Comparison of ENCODE assay signal across 16 mouse cellular contexts in genomic region chr11:103765556-103766011, GRCm38 (mm10). TPM values are rescaled to one million over a fixed set of nuclear protein-coding genes. Genes with fewer than 3 reads are reported as not detected.
DNase-seq lines count a peak whose midpoint lies in the region; ATAC-seq lines count a peak whose summit lies in the region.
"Had no signal": no experiment of that assay in that cellular context is flagged by ENCODE, and none has a peak within 500 bp of the region (broad histone marks: within the 10 kb centered on the region; RNA-seq: fewer than 3 reads in every experiment).

No protein-coding gene starts in this region.

- H3K9me3 ChIP-seq in forebrain, embryonic 11.5 days (ENCODE audit: control insufficient read depth, low read length) = no peaks in the 10 kb centered on the region
- no peaks in the 10 kb centered on the region for H3K9me3 ChIP-seq in hindbrain, embryonic 15.5 days
- H3K9me3 ChIP-seq in neural tube, embryonic 11.5 days (ENCODE audit: control insufficient read depth, low read length) = no peaks in the 10 kb centered on the region
- H3K9me3 ChIP-seq: heart, embryonic 10.5 days had no signal

- H3K4me1 ChIP-seq in forebrain, embryonic 11.5 days (replicated peaks; ENCODE audit: control insufficient read depth, insufficient read depth, low read length) = peaks cover 7% of the 10 kb centered on the region
- peaks cover 17% of the 10 kb centered on the region for H3K4me1 ChIP-seq in hindbrain, embryonic 15.5 days (replicated peaks)
- H3K4me1 ChIP-seq in neural tube, embryonic 11.5 days (ENCODE audit: control insufficient read depth, insufficient read depth, low read length) = peaks cover 7% of the 10 kb centered on the region; the same call in 1 of the 2 replicates
- H3K4me1 ChIP-seq: heart, embryonic 10.5 days had no signal

- ATAC-seq in forebrain, embryonic 11.5 days (replicated peaks; ENCODE audit: low FRiP score) = peak; percentile 68
- peak; percentile 50; the same call in 1 of the 2 replicates for ATAC-seq in hindbrain, embryonic 15.5 days (ENCODE audit: low FRiP score, low read depth)
- peak; percentile 49 for ATAC-seq in neural tube, embryonic 11.5 days (ENCODE audit: insufficient read depth, low FRiP score, low TSS enrichment)
- no peak for ATAC-seq in activated CD4-positive, CD25-positive, alpha-beta regulatory T cell, adult 4 months

- H3K36me3 ChIP-seq in forebrain, embryonic 11.5 days (ENCODE audit: control insufficient read depth, insufficient read depth, low read length) = no peaks in the 10 kb centered on the region
- H3K36me3 ChIP-seq in hindbrain, embryonic 15.5 days = no peaks in the 10 kb centered on the region
- H3K36me3 ChIP-seq in neural tube, embryonic 11.5 days (ENCODE audit: control insufficient read depth, insufficient read depth, low read length) = no peaks in the 10 kb centered on the region; the same call in 1 of the 2 replicates
- H3K36me3 ChIP-seq: heart, embryonic 10.5 days had no signal

- H3K27me3 ChIP-seq in forebrain, embryonic 11.5 days (ENCODE audit: control insufficient read depth, insufficient read depth, low read length) = peaks cover 60% of the 10 kb centered on the region
- H3K27me3 ChIP-seq in hindbrain, embryonic 15.5 days = peaks cover 17% of the 10 kb centered on the region
- H3K27me3 ChIP-seq in neural tube, embryonic 11.5 days (ENCODE audit: control insufficient read depth, insufficient read depth, low read length) = peaks cover 8% of the 10 kb centered on the region

- H3K9ac ChIP-seq in forebrain, embryonic 11.5 days (ENCODE audit: low read length) = no peak overlapping the region
- no peak overlapping the region for H3K9ac ChIP-seq in hindbrain, embryonic 15.5 days
- 0 out of 2 replicates have a peak overlapping the region, but pooled peaks have one; percentile 11 for H3K9ac ChIP-seq in neural tube, embryonic 11.5 days (ENCODE audit: low read length)
- H3K9ac ChIP-seq: liver, embryonic 14.5 days had no signal

- no peak overlapping the region for H3K27ac ChIP-seq in forebrain, embryonic 11.5 days (ENCODE audit: low read depth, low read length)
- no peak overlapping the region for H3K27ac ChIP-seq in hindbrain, embryonic 15.5 days (replicated peaks)
- H3K27ac ChIP-seq in neural tube, embryonic 11.5 days (ENCODE audit: low read depth, low read length) = 0 out of 2 replicates have a peak overlapping the region, but pooled peaks have one; percentile 17
- H3K27ac ChIP-seq: heart, embryonic 10.5 days; liver, embryonic 14.5 days had no signal

- intact Hi-C loops in gastrocnemius, postnatal 36 days (cut with DNase I) = no loop called here
- intact Hi-C loops in left cerebral cortex, postnatal 25 days (cut with DNase I) = no loop called here

- WGBS in forebrain, embryonic 11.5 days = 3% methylated on average over 6 of the region's 6 CpGs
- 8% methylated on average over 6 of the region's 6 CpGs for WGBS in hindbrain, embryonic 15.5 days
- WGBS in neural tube, embryonic 11.5 days = 5% methylated on average over 6 of the region's 6 CpGs

- DNase-seq in NIH3T3 (ENCODE audit: low read depth) = peak; percentile 56
- peak; percentile 81 for DNase-seq in forebrain, embryonic 11.5 days (ENCODE audit: low spot score)
- DNase-seq in neural tube, embryonic 11.5 days (ENCODE audit: low spot score) = peak; percentile 59
- DNase-seq in thymus, adult 18-20 months = no peak
- DNase-seq in gastrocnemius, postnatal 36 days = no peak
- no peak for DNase-seq in left cerebral cortex, postnatal 25 days (ENCODE audit: low spot score in 2 of 2)
- DNase-seq: B cell, adult 2 months; cerebellum, postnatal 10 days; heart, postnatal 36 days; lung, postnatal 36 days had no signal

- H3K4me3 ChIP-seq in forebrain, embryonic 11.5 days (ENCODE audit: low read depth, low read length) = no peak overlapping the region
- H3K4me3 ChIP-seq in hindbrain, embryonic 15.5 days = no peak overlapping the region
- H3K4me3 ChIP-seq in neural tube, embryonic 11.5 days (ENCODE audit: low read depth, low read length) = no peak overlapping the region
- H3K4me3 ChIP-seq: heart, embryonic 10.5 days had no signal

- H3K4me2 ChIP-seq in forebrain, embryonic 11.5 days (ENCODE audit: low read depth, low read length, severe bottlenecking) = no peak overlapping the region
- H3K4me2 ChIP-seq in hindbrain, embryonic 15.5 days = no peak overlapping the region
- H3K4me2 ChIP-seq in neural tube, embryonic 11.5 days (ENCODE audit: low read depth) = no peak overlapping the region

RNA-seq across cellular contexts. Expression of gene Wnt3, which starts 8.4 kb away (rescaled TPM):
- 5.7 and 6.2 TPM in 2 replicates for polyA plus RNA-seq in forebrain, embryonic 11.5 days (2014; fragmentation: Nextera tagmentation; extraction: Ambion mirVana)
- polyA plus RNA-seq in hindbrain, embryonic 15.5 days (2015; fragmentation: Nextera tagmentation; extraction: Ambion mirVana) = 9.4 and 11.0 TPM in 2 replicates
- polyA plus RNA-seq in neural tube, embryonic 11.5 days (2014; fragmentation: Nextera tagmentation; extraction: Ambion mirVana) = 8.0 TPM in 2 replicates
- total RNA-seq in gastrocnemius, postnatal 36 days (2021) = not detected
- 1 to 10 TPM; 1.4 to 2.9 TPM for polyA plus RNA-seq in activated CD4-positive, CD25-positive, alpha-beta regulatory T cell, adult 4 months (2017; shearing (Covaris generic))
- 1 to 10 TPM in 1 of 2 experiments, under 1 TPM in 1; 0.92 to 1.4 TPM for total RNA-seq in left cerebral cortex, postnatal 25 days (2021)
- total RNA-seq: gastrocnemius, adult 18-20 months; heart, postnatal 36 days had no signal
- polyA plus RNA-seq: kidney, embryonic 14.5 days had no signal

RNA-seq across cellular contexts. Expression of gene Wnt9b, which starts 16.0 kb away (rescaled TPM):
- 0.49 and 0.87 TPM in 2 replicates for polyA plus RNA-seq in forebrain, embryonic 11.5 days (2014; fragmentation: Nextera tagmentation; extraction: Ambion mirVana)
- 0.32 and 0.37 TPM in 2 replicates for polyA plus RNA-seq in hindbrain, embryonic 15.5 days (2015; fragmentation: Nextera tagmentation; extraction: Ambion mirVana)
- polyA plus RNA-seq in neural tube, embryonic 11.5 days (2014; fragmentation: Nextera tagmentation; extraction: Ambion mirVana) = 0.82 and 0.95 TPM in 2 replicates
- not detected for total RNA-seq in gastrocnemius, postnatal 36 days (2021)
- polyA plus RNA-seq in activated CD4-positive, CD25-positive, alpha-beta regulatory T cell, adult 4 months (2017; shearing (Covaris generic)) = not detected
- total RNA-seq in left cerebral cortex, postnatal 25 days (2021) = under 1 TPM; 0.07 to 0.30 TPM

Comparison
In these comparisons a context has a peak if more than half of its experiments do, and no peak if none do; other contexts are left out.
1. DNase-seq: peak in NIH3T3 (single experiment), forebrain, embryonic 11.5 days (single experiment) and neural tube, embryonic 11.5 days (single experiment); none in thymus, adult 18-20 months (0 of 2), gastrocnemius, postnatal 36 days (0 of 2) and left cerebral cortex, postnatal 25 days (0 of 2).